9 mouse cellular contexts compared by ENCODE assay signal in genomic region chr14:14294426-14294825, GRCm38 (mm10). TPM values are rescaled to one million over a fixed set of nuclear protein-coding genes. Genes with fewer than 3 reads are reported as not detected.
A peak's percentile ranks its signal among the peaks of the same experiment; 100 is the strongest.
DNase-seq lines count a peak whose midpoint lies in the region; ATAC-seq lines count a peak whose summit lies in the region.
"Had no signal": no experiment of that assay in that cellular context is flagged by ENCODE, and none has a peak within 500 bp of the region (broad histone marks: within the 10 kb centered on the region; RNA-seq: fewer than 3 reads in every experiment).

No protein-coding gene starts in this region.

- peak overlapping the region; percentile 34; the same call in 1 of the 2 replicates for H3K4me2 ChIP-seq in intestine, embryonic 15.5 days (replicated peaks)
- H3K4me2 ChIP-seq: limb, embryonic 12.5 days had no signal

- H3K9me3 ChIP-seq in intestine, embryonic 15.5 days = no peaks in the 10 kb centered on the region
- H3K9me3 ChIP-seq: limb, embryonic 12.5 days had no signal

- no peaks in the 10 kb centered on the region for H3K4me1 ChIP-seq in intestine, embryonic 15.5 days (replicated peaks)
- H3K4me1 ChIP-seq: limb, embryonic 12.5 days had no signal

- H3K27ac ChIP-seq in intestine, embryonic 15.5 days = 0 out of 2 replicates have a peak overlapping the region, but pooled peaks have one; percentile 6
- H3K27ac ChIP-seq: limb, embryonic 12.5 days had no signal

- H3K36me3 ChIP-seq in intestine, embryonic 15.5 days = no peaks in the 10 kb centered on the region
- H3K36me3 ChIP-seq: limb, embryonic 12.5 days had no signal

- no peaks in the 10 kb centered on the region for H3K27me3 ChIP-seq in intestine, embryonic 15.5 days (replicated peaks)
- H3K27me3 ChIP-seq: limb, embryonic 12.5 days had no signal

- WGBS in intestine, embryonic 15.5 days = 51% methylated on average over 7 of the region's 7 CpGs

- intact Hi-C loops in heart, postnatal 25 days (cut with DNase I) = no loop called here
- intact Hi-C loops in left cerebral cortex, postnatal 25 days (cut with DNase I) = no loop called here

- peak overlapping the region; percentile 22 for H3K4me3 ChIP-seq in intestine, embryonic 15.5 days (replicated peaks)
- H3K4me3 ChIP-seq: limb, embryonic 12.5 days had no signal

- peak; percentile 53; the same call in 1 of the 2 replicates for ATAC-seq in intestine, embryonic 15.5 days

- no peak overlapping the region for H3K9ac ChIP-seq in intestine, embryonic 15.5 days
- H3K9ac ChIP-seq: limb, embryonic 12.5 days had no signal

- peak; percentile 90 for DNase-seq in heart, adult 11 months
- DNase-seq in heart, postnatal 25 days (ENCODE audit: low spot score) = no peak
- peak; percentile 56 for DNase-seq in R1 (ENCODE audit: low read depth, low spot score)
- DNase-seq in cerebellum, postnatal 25 days = peak; percentile 45 to 65
- DNase-seq in lung, postnatal 36 days = peak; percentile 40
- no peak for DNase-seq in right cerebral cortex, adult 2 months (ENCODE audit: low spot score in 2 of 2)
- DNase-seq in left cerebral cortex, postnatal 25 days (ENCODE audit: low spot score in 2 of 2) = no peak

RNA-seq across cellular contexts. Expression of gene Olfr31, which starts 28.2 kb away (rescaled TPM):
- total RNA-seq in heart, postnatal 25 days (2021) = not detected
- not detected in 2 replicates for polyA plus RNA-seq in intestine, embryonic 15.5 days (2015; fragmentation: Nextera tagmentation; extraction: Ambion mirVana)
- total RNA-seq in left cerebral cortex, postnatal 25 days (2021) = not detected
- polyA plus RNA-seq: limb, embryonic 12.5 days had no signal

RNA-seq across cellular contexts. Expression of gene Il3ra, which starts 51.6 kb away (rescaled TPM):
- total RNA-seq in heart, postnatal 25 days (2021) = 1 to 10 TPM; 4.1 to 4.8 TPM
- polyA plus RNA-seq in intestine, embryonic 15.5 days (2015; fragmentation: Nextera tagmentation; extraction: Ambion mirVana) = 5.8 and 7.1 TPM in 2 replicates
- total RNA-seq in left cerebral cortex, postnatal 25 days (2021) = 1 to 10 TPM; 3.3 to 5.5 TPM

Comparison
In these comparisons a context has a peak if more than half of its experiments do, and no peak if none do; other contexts are left out.
1. DNase-seq: peak in heart, adult 11 months (single experiment), R1 (single experiment), cerebellum, postnatal 25 days (2 of 2) and lung, postnatal 36 days (single experiment); none in heart, postnatal 25 days (single experiment), right cerebral cortex, adult 2 months (0 of 2) and left cerebral cortex, postnatal 25 days (0 of 2).